Mouse (Mus musculus) olfactory bulb, adult 2 months (tissue): Measurements from ENCODE around the gene Urod. TPM values are rescaled to one million over a fixed set of nuclear protein-coding genes. Genes with fewer than 3 reads are reported as not detected.

Source experiments
- H3K27ac ChIP-seq: fragments of 200-500 bp; 2 replicates; pipeline ENCODE4 v1.5.1; 2012; ENCODE audit warnings: low read depth, low read length; ENCODE audit not compliant: insufficient read depth
- H3K4me1 ChIP-seq: fragments of 200-500 bp; 2 replicates; pipeline ENCODE4 v1.6.1; 2012; ENCODE audit warnings: low read length; ENCODE audit not compliant: control insufficient read depth, insufficient read depth
- H3K4me3 ChIP-seq: fragments of 200-500 bp; 2 replicates; pipeline ENCODE4 v1.5.1; 2012; ENCODE audit warnings: mild to moderate bottlenecking, low read depth, low read length, moderate library complexity; ENCODE audit not compliant: insufficient read depth
- CTCF ChIP-seq: fragments of 200-500 bp; IDR thresholded peaks from 2 replicates; pipeline ENCODE4 v1.5.1; 2012; ENCODE audit warnings: low read depth, mild to moderate bottlenecking, low read length, moderate library complexity; ENCODE audit not compliant: insufficient read depth
- POLR2A ChIP-seq: fragments of 200-500 bp; IDR thresholded peaks from 2 replicates; pipeline ENCODE4 v1.6.1; 2012; ENCODE audit warnings: mild to moderate bottlenecking, low read depth, low read length, moderate library complexity; ENCODE audit not compliant: insufficient read depth
- WGBS: fragments of 180-500 bp; shearing (Covaris S2); methylation state at CpG from one replicate; pipeline ENCODE4 v1.1.7; 2018; 5-methylcytosine and 5-hydroxymethylcytosine counted together
- polyA plus RNA-seq: library from polyadenylated mRNA; stranded (reverse); fragments of >200 nt; gene quantifications from 2 replicates; pipeline ENCODE4 v1.2.4, GENCODE M21; 2012; ENCODE audit warnings: low replicate concordance; ENCODE audit not compliant: missing spikeins, insufficient read depth, insufficient read length

Gene Urod
- polyA plus RNA-seq, 1 experiment = not detected

- TF ChIP-seq CTCF (no peak), POLR2A (no peak)
- Histone ChIP-seq H3K4me1 (no peaks in the 10 kb centered on the region), H3K4me3 (no peak overlapping the region), H3K27ac (no peak overlapping the region)
- WGBS = 80% methylated on average over 7 of the region's 7 CpGs
Observed at GRCm38 (mm10) chr4:116954951-116955350, 39.3 kb downstream of the Urod start.

DNA sequence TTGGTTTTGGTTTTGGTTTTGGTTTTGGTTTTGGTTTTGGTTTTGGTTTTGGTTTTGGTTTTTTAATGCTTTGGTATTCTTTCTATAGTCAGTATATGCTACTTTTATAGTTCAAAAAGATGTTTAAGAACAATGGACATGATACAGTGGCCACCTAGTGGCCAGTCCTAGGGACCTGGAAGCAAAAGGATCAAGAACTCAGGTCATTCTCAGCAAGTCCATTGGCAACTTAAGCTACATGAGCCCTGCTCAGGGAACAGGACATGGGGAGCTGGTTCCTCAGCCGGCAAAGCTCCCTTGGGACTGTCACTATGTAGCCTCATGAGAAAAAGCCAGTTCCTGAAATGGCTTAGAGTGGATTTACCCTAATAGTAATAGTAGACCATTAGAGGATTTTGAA, 42.6 kb downstream of the Urod start:
- Histone ChIP-seq H3K4me3 (no peak overlapping the region), H3K27ac (no peak overlapping the region), H3K4me1 (no peaks in the 10 kb centered on the region)
- TF ChIP-seq POLR2A = no peak
- 0 out of 2 replicates have a peak, but pooled peaks have one; percentile 11 for TF ChIP-seq CTCF
- WGBS = 70% methylated on average over 1 of the region's 1 CpGs

DNA sequence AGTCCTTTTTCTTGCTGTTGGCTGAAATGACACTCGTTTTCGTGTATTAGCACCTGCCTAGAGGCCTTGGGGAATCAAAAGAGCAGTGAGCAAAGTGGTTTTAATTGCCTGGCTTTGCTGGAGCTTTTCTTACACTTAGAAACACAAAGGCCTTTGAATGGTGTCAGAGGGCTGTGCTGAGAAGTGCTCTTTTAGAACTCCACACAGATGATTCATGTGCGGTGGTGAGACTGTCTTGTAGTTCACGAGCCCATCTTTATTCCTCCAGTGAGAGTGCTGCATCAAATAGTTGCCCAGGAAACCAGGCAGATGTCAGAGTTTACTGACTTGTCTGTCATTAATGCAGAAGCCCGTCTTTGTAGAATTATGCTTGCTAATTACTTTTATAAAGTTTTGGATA, 50.2 kb downstream of the Urod start:
- Histone ChIP-seq H3K4me3 (no peak overlapping the region), H3K27ac (peak overlapping the region; percentile 91; the same call in 1 of the 2 replicates), H3K4me1 (peaks cover 4% of the 10 kb centered on the region)
- TF ChIP-seq POLR2A (no peak), CTCF (no peak)
- 14% methylated on average over 5 of the region's 5 CpGs for WGBS

- peaks cover 4% of the 10 kb centered on the region for H3K4me1 ChIP-seq
- H3K4me3 ChIP-seq = no peak overlapping the region
- 71% methylated on average over 2 of the region's 2 CpGs for WGBS
- TF ChIP-seq POLR2A (no peak), CTCF (no peak)
- H3K27ac ChIP-seq = no peak overlapping the region
Observed at GRCm38 (mm10) chr4:116942695-116943094, 51.5 kb downstream of the Urod start.

Other genes with a start within 250 kb of the Urod start
- not detected in 2 replicates for gene Toe1, start 186.8 kb downstream of the Urod start, polyA plus RNA-seq
- gene Mutyh, start 186.7 kb downstream of the Urod start, polyA plus RNA-seq = not detected in 2 replicates
- not detected in 2 replicates for gene Hpdl, start 172.7 kb downstream of the Urod start, polyA plus RNA-seq
- gene Zswim5, start 117.0 kb downstream of the Urod start, polyA plus RNA-seq = not detected in 2 replicates
- not detected in 2 replicates for gene Hectd3, start 904 bp upstream of the Urod start, polyA plus RNA-seq
- gene Eif2b3, start 25.0 kb upstream of the Urod start, polyA plus RNA-seq = not detected in 2 replicates
- not detected in 2 replicates for gene Ptch2, start 101.7 kb upstream of the Urod start, polyA plus RNA-seq
- not detected in 2 replicates for gene Btbd19, start 131.3 kb upstream of the Urod start, polyA plus RNA-seq
- not detected in 2 replicates for gene Tctex1d4, start 132.4 kb upstream of the Urod start, polyA plus RNA-seq
- gene Plk3, start 139.6 kb upstream of the Urod start, polyA plus RNA-seq = not detected in 2 replicates
- gene Rps8, start 161.8 kb upstream of the Urod start, polyA plus RNA-seq = 1,906 TPM in 1 of 2 replicates, not detected in the other
- gene Kif2c, start 188.2 kb upstream of the Urod start, polyA plus RNA-seq = not detected in 2 replicates